Mouse (Mus musculus) hindbrain, embryonic 12.5 days (tissue): ENCODE results near the gene Tst. TPM values are rescaled to one million over a fixed set of nuclear protein-coding genes. Genes with fewer than 3 reads are reported as not detected.

Experiments
- ATAC-seq: fragments of 200-750 bp; cut with Nextera tagmentation; 2 replicates; pipeline ENCODE4 v1.8.0; 2017; ENCODE audit warnings: moderate TSS enrichment; ENCODE audit not compliant: low FRiP score
- H3K27ac ChIP-seq: fragments of 300-500 bp; sonication (generic); 2 replicates; pipeline ENCODE4 v1.5.1; 2016; ENCODE audit warnings: mild to moderate bottlenecking
- H3K27me3 ChIP-seq: fragments of 300-500 bp; sonication (generic); 2 replicates; pipeline ENCODE4 v1.6.1; 2016; ENCODE audit warnings: mild to moderate bottlenecking
- H3K36me3 ChIP-seq: fragments of 300-500 bp; sonication (generic); 2 replicates; pipeline ENCODE4 v1.6.1; 2016; ENCODE audit warnings: mild to moderate bottlenecking
- H3K4me1 ChIP-seq: fragments of 300-500 bp; sonication (generic); 2 replicates; pipeline ENCODE4 v1.6.1; 2016
- H3K4me2 ChIP-seq: fragments of 300-500 bp; sonication (generic); replicated peaks from 2 replicates; pipeline ENCODE4 v1.6.1; 2016; ENCODE audit warnings: mild to moderate bottlenecking
- H3K4me3 ChIP-seq: fragments of 300-500 bp; sonication (generic); 2 replicates; pipeline ENCODE4 v1.5.1; 2016; ENCODE audit warnings: mild to moderate bottlenecking
- H3K9ac ChIP-seq: fragments of 300-500 bp; sonication (generic); 2 replicates; pipeline ENCODE4 v1.6.1; 2016; ENCODE audit warnings: mild to moderate bottlenecking, moderate library complexity
- H3K9me3 ChIP-seq: fragments of 300-500 bp; sonication (generic); replicated peaks from 2 replicates; pipeline ENCODE4 v1.6.1; 2016; ENCODE audit warnings: mild to moderate bottlenecking
- WGBS: fragments of 180-500 bp; shearing (Covaris S2); methylation state at CpG from one replicate; pipeline ENCODE4 v1.1.7; 2016; 5-methylcytosine and 5-hydroxymethylcytosine counted together
- polyA plus RNA-seq: library from polyadenylated mRNA; unstranded; fragments of >200 nt; fragmentation: Nextera tagmentation; extraction: Ambion mirVana; gene quantifications from 2 replicates; pipeline ENCODE4 v1.2.1, GENCODE M21; 2016

Gene Tst
- polyA plus RNA-seq, 1 experiment from 2014 or later: 9.3 TPM

- H3K4me2 ChIP-seq: no peak overlapping the region
- peaks cover 3% of the 10 kb centered on the region; the same call in 1 of the 2 replicates for H3K4me1 ChIP-seq
- no peak overlapping the region for H3K27ac ChIP-seq
- H3K9ac ChIP-seq: no peak overlapping the region
- no peak for ATAC-seq
- WGBS: 67% methylated on average over 4 of the region's 4 CpGs
- no peak overlapping the region for H3K4me3 ChIP-seq
- no peaks in the 10 kb centered on the region for H3K27me3 ChIP-seq
- H3K36me3 ChIP-seq: no peaks in the 10 kb centered on the region
- no peaks in the 10 kb centered on the region for H3K9me3 ChIP-seq
Observed at GRCm38 (mm10) chr15:78380741-78381140, 25.0 kb downstream of the Tst start.

DNA sequence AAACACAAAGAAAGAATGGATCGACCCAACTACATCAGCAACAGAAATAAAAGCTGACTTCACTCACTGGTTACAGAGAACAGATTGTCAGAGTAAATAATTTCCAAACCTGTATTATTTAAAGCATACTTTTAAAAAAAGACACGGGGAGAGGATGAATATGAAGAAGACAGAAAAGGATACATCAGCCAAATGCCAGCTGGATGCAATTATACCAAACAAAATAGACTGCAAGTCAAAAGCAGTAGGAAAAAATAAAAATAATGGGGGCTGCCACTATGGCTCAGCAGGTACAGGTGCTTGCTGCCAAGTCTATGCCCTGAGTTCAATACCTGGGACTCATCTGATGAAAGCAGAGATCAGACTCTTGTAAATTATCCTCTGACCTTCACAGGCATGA, 25.5 kb downstream of the Tst start:
- WGBS: 81% methylated on average over 2 of the region's 2 CpGs

GRCm38 (mm10) chr15:78378556-78378955, 27.2 kb downstream of the Tst start:
- Histone ChIP-seq H3K9ac (no peak overlapping the region), H3K36me3 (no peaks in the 10 kb centered on the region), H3K27me3 (no peaks in the 10 kb centered on the region), H3K4me3 (no peak overlapping the region), H3K4me1 (no peaks in the 10 kb centered on the region), H3K27ac (no peak overlapping the region), H3K9me3 (no peaks in the 10 kb centered on the region), H3K4me2 (no peak overlapping the region)
- WGBS: 78% methylated on average over 10 of the region's 10 CpGs
- ATAC-seq: no peak

More for the DNA sequence above, 25.5 kb downstream of the Tst start:
- no peak overlapping the region for H3K4me2 ChIP-seq
- peaks cover 3% of the 10 kb centered on the region; the same call in 1 of the 2 replicates for H3K4me1 ChIP-seq
- no peak overlapping the region for H3K4me3 ChIP-seq
- no peak overlapping the region for H3K9ac ChIP-seq
- no peaks in the 10 kb centered on the region for H3K36me3 ChIP-seq
- H3K9me3 ChIP-seq: no peaks in the 10 kb centered on the region
- no peak overlapping the region for H3K27ac ChIP-seq
- no peaks in the 10 kb centered on the region for H3K27me3 ChIP-seq
- no peak for ATAC-seq

DNA sequence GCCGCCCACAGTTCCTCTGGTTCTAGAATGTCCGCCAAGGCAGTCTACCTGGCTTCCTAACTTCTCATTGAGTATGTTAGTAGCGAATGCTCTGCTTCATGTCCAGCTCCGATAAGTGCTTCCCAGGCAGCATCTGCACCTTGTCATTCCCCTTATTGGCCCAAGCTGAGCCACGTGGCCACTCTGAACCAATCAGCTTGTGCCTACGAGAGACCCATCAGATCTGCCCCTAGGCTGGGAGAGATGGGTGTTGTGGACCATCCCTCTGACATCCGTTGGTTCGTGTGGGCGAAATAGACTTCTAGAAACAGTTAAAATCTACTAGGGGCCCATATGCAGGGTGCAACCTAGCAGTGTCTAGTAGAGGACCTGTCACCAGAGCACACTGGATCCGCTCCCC, 27.8 kb downstream of the Tst start:
- H3K27ac ChIP-seq: no peak overlapping the region
- no peaks in the 10 kb centered on the region for H3K4me1 ChIP-seq
- H3K4me2 ChIP-seq: no peak overlapping the region
- H3K9ac ChIP-seq: no peak overlapping the region
- no peaks in the 10 kb centered on the region for H3K36me3 ChIP-seq
- no peaks in the 10 kb centered on the region for H3K27me3 ChIP-seq
- WGBS: 88% methylated on average over 10 of the region's 10 CpGs
- H3K9me3 ChIP-seq: no peaks in the 10 kb centered on the region
- no peak overlapping the region for H3K4me3 ChIP-seq
- no peak for ATAC-seq

DNA sequence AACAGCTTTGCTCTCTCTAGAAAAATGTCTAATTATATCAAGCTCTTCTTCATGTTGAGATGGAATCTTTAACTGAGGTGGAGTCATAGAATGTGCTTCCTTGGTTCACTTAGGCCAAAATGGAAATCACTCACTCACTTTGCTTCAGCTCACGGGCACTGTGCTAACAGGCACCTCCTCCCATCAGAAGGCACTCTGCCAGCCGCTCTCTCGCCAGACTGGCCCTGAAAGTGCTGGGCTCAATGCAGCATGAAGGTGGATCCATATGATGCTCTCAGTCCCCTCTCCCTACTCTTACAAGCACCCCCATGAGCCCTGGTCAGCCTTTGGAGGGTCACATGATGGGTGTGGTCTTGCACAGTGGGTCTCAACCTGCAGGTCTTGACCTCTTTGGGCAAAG, 31.5 kb downstream of the Tst start:
- Histone ChIP-seq H3K4me2 (no peak overlapping the region), H3K36me3 (no peaks in the 10 kb centered on the region), H3K27ac (no peak overlapping the region), H3K4me1 (no peaks in the 10 kb centered on the region), H3K4me3 (no peak overlapping the region), H3K9ac (no peak overlapping the region), H3K9me3 (no peaks in the 10 kb centered on the region), H3K27me3 (no peaks in the 10 kb centered on the region)
- WGBS: 76% methylated on average over 3 of the region's 3 CpGs
- no peak for ATAC-seq

DNA sequence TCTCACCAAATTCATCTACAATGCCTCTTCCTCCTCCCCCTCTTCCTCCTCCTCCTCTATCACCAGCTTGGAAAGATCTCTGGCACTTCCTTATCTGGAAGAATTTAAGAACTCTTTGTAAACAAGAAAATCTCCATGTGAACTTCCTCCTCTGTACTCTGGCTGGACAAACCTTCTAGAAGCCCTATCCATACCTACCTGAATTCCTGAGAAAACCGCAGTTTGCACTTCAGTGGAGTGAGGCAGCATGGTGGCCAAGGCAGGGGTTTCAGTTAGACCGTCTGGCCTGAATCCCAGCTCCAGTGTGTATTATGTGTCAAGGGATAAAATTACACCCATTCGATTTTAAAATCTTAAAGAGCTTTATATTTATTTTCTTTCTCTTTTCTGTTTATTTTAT, 32.9 kb downstream of the Tst start:
- Histone ChIP-seq H3K4me1 (no peaks in the 10 kb centered on the region), H3K9me3 (no peaks in the 10 kb centered on the region), H3K27ac (no peak overlapping the region), H3K9ac (no peak overlapping the region), H3K4me2 (no peak overlapping the region), H3K27me3 (peaks cover 6% of the 10 kb centered on the region), H3K4me3 (no peak overlapping the region), H3K36me3 (no peaks in the 10 kb centered on the region)
- WGBS: 82% methylated on average over 3 of the region's 3 CpGs
- ATAC-seq: no peak

DNA sequence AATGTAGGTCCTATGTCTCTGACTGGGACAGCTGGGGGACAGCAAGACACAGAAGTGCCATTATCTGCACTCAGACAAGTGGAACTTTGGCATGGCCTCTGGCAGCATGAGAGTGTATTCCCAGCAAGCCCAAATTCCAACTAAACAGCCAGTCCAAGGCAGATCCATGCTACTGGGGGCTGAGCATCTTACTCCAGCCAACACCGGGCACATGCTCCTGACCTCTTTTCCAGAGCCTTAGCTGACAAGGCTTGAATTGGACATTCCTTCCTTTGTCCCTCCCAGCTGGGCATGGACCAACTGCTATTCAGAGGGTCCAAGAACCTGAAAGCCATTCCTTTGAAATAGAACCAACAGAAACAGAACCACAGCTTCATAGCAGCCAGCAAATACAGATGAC, 36.1 kb downstream of the Tst start:
- WGBS: 26% methylated on average over 1 of the region's 1 CpGs
- no peak overlapping the region for H3K9ac ChIP-seq
- ATAC-seq: no peak
- H3K4me3 ChIP-seq: no peak overlapping the region
- H3K27ac ChIP-seq: no peak overlapping the region
- H3K27me3 ChIP-seq: peaks cover 7% of the 10 kb centered on the region
- no peaks in the 10 kb centered on the region for H3K36me3 ChIP-seq
- H3K4me2 ChIP-seq: no peak overlapping the region
- no peaks in the 10 kb centered on the region for H3K9me3 ChIP-seq
- no peaks in the 10 kb centered on the region for H3K4me1 ChIP-seq

DNA sequence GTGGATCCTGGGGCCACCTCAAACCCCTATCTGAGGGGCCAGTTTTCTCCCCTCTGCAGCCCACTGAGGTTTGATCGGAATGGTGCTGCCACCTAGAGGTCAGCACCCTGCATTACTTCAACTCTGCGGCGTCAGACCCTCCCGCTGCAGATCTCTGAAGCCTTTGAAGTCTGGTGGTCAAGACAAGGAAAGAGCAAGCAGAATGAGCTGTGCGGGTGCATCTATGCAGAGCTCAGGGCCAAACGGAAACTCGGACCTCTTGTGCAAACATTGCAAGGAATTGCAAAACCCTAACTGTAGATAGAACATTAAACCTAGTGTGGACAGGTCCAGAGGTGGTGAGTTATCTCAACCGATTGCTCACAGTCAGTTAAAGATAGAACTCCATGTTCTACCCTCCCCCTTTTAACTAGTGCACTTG, 36.8 kb downstream of the Tst start:
- 14% methylated on average over 8 of the region's 8 CpGs for WGBS
- H3K9ac ChIP-seq: no peak overlapping the region
- no peak overlapping the region for H3K27ac ChIP-seq
- H3K4me2 ChIP-seq: no peak overlapping the region
- ATAC-seq: no peak
- peaks cover 7% of the 10 kb centered on the region for H3K27me3 ChIP-seq
- no peaks in the 10 kb centered on the region for H3K9me3 ChIP-seq
- no peak overlapping the region for H3K4me3 ChIP-seq
- no peaks in the 10 kb centered on the region for H3K4me1 ChIP-seq
- H3K36me3 ChIP-seq: no peaks in the 10 kb centered on the region

GRCm38 (mm10) chr15:78367811-78368210, 37.9 kb downstream of the Tst start:
- 78% methylated on average over 3 of the region's 3 CpGs for WGBS
- peaks cover 7% of the 10 kb centered on the region for H3K27me3 ChIP-seq
- ATAC-seq: no peak
- no peak overlapping the region for H3K4me2 ChIP-seq
- no peaks in the 10 kb centered on the region for H3K9me3 ChIP-seq
- H3K36me3 ChIP-seq: no peaks in the 10 kb centered on the region
- H3K4me1 ChIP-seq: no peaks in the 10 kb centered on the region
- H3K9ac ChIP-seq: no peak overlapping the region
- no peak overlapping the region for H3K27ac ChIP-seq
- H3K4me3 ChIP-seq: no peak overlapping the region

DNA sequence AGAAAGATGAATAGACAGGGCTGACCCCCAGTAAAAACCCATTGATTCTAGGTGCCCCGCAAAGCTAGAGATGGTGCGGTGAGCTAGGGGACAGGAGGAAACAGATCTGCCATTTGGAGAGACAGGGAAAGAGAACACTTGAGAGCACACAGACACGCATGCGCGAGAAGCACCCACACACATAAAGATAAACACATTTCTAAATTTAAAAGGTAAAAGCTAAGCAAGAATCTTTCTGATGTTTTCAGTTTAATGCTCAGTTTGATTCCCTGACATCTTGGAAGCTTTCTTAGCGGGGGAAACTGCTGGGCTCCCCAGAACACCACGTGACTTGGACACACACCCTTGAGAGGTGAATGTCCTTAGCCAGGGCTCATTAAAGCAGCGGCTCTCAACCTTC, 38.8 kb downstream of the Tst start:
- Histone ChIP-seq H3K36me3 (no peaks in the 10 kb centered on the region), H3K9ac (no peak overlapping the region), H3K27ac (no peak overlapping the region), H3K4me2 (no peak overlapping the region), H3K4me1 (no peaks in the 10 kb centered on the region), H3K9me3 (no peaks in the 10 kb centered on the region), H3K4me3 (no peak overlapping the region), H3K27me3 (peaks cover 7% of the 10 kb centered on the region)
- WGBS: 83% methylated on average over 8 of the region's 8 CpGs
- ATAC-seq: no peak

- no peak overlapping the region for H3K27ac ChIP-seq
- no peaks in the 10 kb centered on the region for H3K4me1 ChIP-seq
- H3K9ac ChIP-seq: no peak overlapping the region
- WGBS: 84% methylated on average over 2 of the region's 2 CpGs
- no peaks in the 10 kb centered on the region for H3K36me3 ChIP-seq
- no peak for ATAC-seq
- H3K4me3 ChIP-seq: no peak overlapping the region
- H3K4me2 ChIP-seq: no peak overlapping the region
- peaks cover 7% of the 10 kb centered on the region for H3K27me3 ChIP-seq
- no peaks in the 10 kb centered on the region for H3K9me3 ChIP-seq
Observed at GRCm38 (mm10) chr15:78365916-78366315, 39.8 kb downstream of the Tst start.

- Histone ChIP-seq H3K27me3 (no peaks in the 10 kb centered on the region), H3K36me3 (no peaks in the 10 kb centered on the region), H3K9me3 (no peaks in the 10 kb centered on the region), H3K4me2 (no peak overlapping the region), H3K4me3 (no peak overlapping the region), H3K27ac (no peak overlapping the region), H3K9ac (no peak overlapping the region), H3K4me1 (no peaks in the 10 kb centered on the region)
- WGBS: 84% methylated on average over 5 of the region's 5 CpGs
- ATAC-seq: no peak
Observed at GRCm38 (mm10) chr15:78355548-78355947, 50.2 kb downstream of the Tst start.

- H3K27ac ChIP-seq: no peak overlapping the region
- H3K9ac ChIP-seq: no peak overlapping the region
- H3K9me3 ChIP-seq: no peaks in the 10 kb centered on the region
- no peak overlapping the region for H3K4me3 ChIP-seq
- H3K36me3 ChIP-seq: no peaks in the 10 kb centered on the region
- WGBS: 9% methylated on average over 1 of the region's 1 CpGs
- ATAC-seq: no peak
- no peak overlapping the region for H3K4me2 ChIP-seq
- no peaks in the 10 kb centered on the region for H3K4me1 ChIP-seq
- no peaks in the 10 kb centered on the region for H3K27me3 ChIP-seq
Observed at GRCm38 (mm10) chr15:78354958-78355357, 50.7 kb downstream of the Tst start.
